Comparison of ENCODE assay signal across 12 mouse cellular contexts in genomic region chr3:41574720-41575435, GRCm38 (mm10). TPM values are rescaled to one million over a fixed set of nuclear protein-coding genes. Genes with fewer than 3 reads are reported as not detected.
DNase-seq lines count a peak whose midpoint lies in the region; ATAC-seq lines count a peak whose summit lies in the region.
"Had no signal": no experiment of that assay in that cellular context is flagged by ENCODE, and none has a peak within 500 bp of the region (broad histone marks: within the 10 kb centered on the region; RNA-seq: fewer than 3 reads in every experiment).

No protein-coding gene starts in this region.

- no peak for ATAC-seq in kidney, embryonic 15.5 days (replicated peaks; ENCODE audit: low FRiP score)

- H3K4me3 ChIP-seq in kidney, embryonic 15.5 days (replicated peaks) = no peak overlapping the region
- H3K4me3 ChIP-seq: embryonic facial prominence, embryonic 12.5 days had no signal

- H3K27ac ChIP-seq in kidney, embryonic 15.5 days = peak overlapping the region; percentile 77
- H3K27ac ChIP-seq: embryonic facial prominence, embryonic 12.5 days; liver, embryonic 14.5 days had no signal

- no peaks in the 10 kb centered on the region for H3K36me3 ChIP-seq in kidney, embryonic 15.5 days
- H3K36me3 ChIP-seq: embryonic facial prominence, embryonic 12.5 days had no signal

- H3K9me3 ChIP-seq in kidney, embryonic 15.5 days (replicated peaks) = no peaks in the 10 kb centered on the region
- H3K9me3 ChIP-seq: embryonic facial prominence, embryonic 12.5 days had no signal

- peak overlapping the region; percentile 6; the same call in 1 of the 2 replicates for H3K4me2 ChIP-seq in kidney, embryonic 15.5 days
- H3K4me2 ChIP-seq: embryonic facial prominence, embryonic 12.5 days had no signal

- DNase-seq in heart, adult 11 months = peak; percentile 93
- DNase-seq in heart, postnatal 14 days = no peak
- DNase-seq in thymus, postnatal 0 days (ENCODE audit: low spot score) = peak; percentile 25
- DNase-seq in thymus, postnatal 10 days (ENCODE audit: low spot score in 2 of 2) = no peak
- DNase-seq in spleen, postnatal 10 days (ENCODE audit: low spot score in 2 of 2) = no peak
- DNase-seq in cerebellum, postnatal 36 days = no peak
- no peak for DNase-seq in urinary bladder, postnatal 4 days (ENCODE audit: low spot score in 2 of 2)
- DNase-seq: right cerebral cortex, postnatal 14 days; thymus, adult 18-20 months had no signal

- intact Hi-C loops in heart, postnatal 14 days (cut with DNase I) = no loop called here

- no peak overlapping the region for H3K9ac ChIP-seq in kidney, embryonic 15.5 days
- H3K9ac ChIP-seq: embryonic facial prominence, embryonic 12.5 days; liver, embryonic 14.5 days had no signal

- peaks cover 89% of the 10 kb centered on the region for H3K4me1 ChIP-seq in kidney, embryonic 15.5 days

- H3K27me3 ChIP-seq in kidney, embryonic 15.5 days = no peaks in the 10 kb centered on the region
- H3K27me3 ChIP-seq: embryonic facial prominence, embryonic 12.5 days had no signal

- WGBS in kidney, embryonic 15.5 days = 26% methylated on average over 7 of the region's 7 CpGs

RNA-seq across cellular contexts. Expression of gene Jade1, which starts 19.3 kb away (rescaled TPM):
- total RNA-seq in heart, postnatal 14 days (2021) = 10 to 100 TPM; 28.1 to 28.6 TPM
- polyA plus RNA-seq in thymus, postnatal 0 days (2015; fragmentation: Nextera tagmentation; extraction: Ambion mirVana) = 19.8 and 20.1 TPM in 2 replicates
- 22.1 and 22.8 TPM in 2 replicates for polyA plus RNA-seq in kidney, embryonic 15.5 days (2015; fragmentation: Nextera tagmentation; extraction: Ambion mirVana)

Comparison
In these comparisons a context has a peak if more than half of its experiments do, and no peak if none do; other contexts are left out.
1. DNase-seq: peak in heart, adult 11 months (single experiment) and thymus, postnatal 0 days (single experiment); none in heart, postnatal 14 days (0 of 2), thymus, postnatal 10 days (0 of 2), spleen, postnatal 10 days (0 of 2), cerebellum, postnatal 36 days (0 of 2) and urinary bladder, postnatal 4 days (0 of 2).